Comparison of ENCODE assay signal across 11 mouse cellular contexts in the genomic region with DNA sequence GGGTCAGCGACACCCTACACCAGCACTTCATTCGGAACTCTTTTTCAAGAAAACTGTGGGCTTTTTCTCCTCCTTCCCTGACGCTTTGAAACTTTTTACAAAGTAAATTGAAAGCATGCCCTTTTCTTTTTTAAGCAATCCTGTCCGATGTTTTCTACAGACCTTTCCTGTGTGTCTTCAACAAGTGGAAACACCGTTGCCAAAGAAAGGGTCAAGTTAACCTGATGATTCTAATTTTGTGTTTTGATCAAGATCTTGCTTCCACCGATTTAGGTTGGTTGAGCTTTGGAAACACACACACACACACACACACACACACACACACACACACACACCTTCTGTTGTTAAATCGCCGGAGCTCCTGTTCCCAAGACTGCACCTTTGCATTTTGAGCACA. TPM values are rescaled to one million over a fixed set of nuclear protein-coding genes. Genes with fewer than 3 reads are reported as not detected.
DNase-seq lines count a peak whose midpoint lies in the region; ATAC-seq and TF ChIP-seq lines count a peak whose summit lies in the region.
"Had no signal": no experiment of that assay in that cellular context is flagged by ENCODE, and none has a peak within 500 bp of the region (broad histone marks: within the 10 kb centered on the region; RNA-seq: fewer than 3 reads in every experiment).

No protein-coding gene starts in this region.

- peak overlapping the region; percentile 61; the same call in 1 of the 2 replicates for H3K9ac ChIP-seq in forebrain, embryonic 12.5 days
- H3K9ac ChIP-seq in intestine, postnatal 0 days (ENCODE audit: low read depth, low read length), result no peak overlapping the region
- peak overlapping the region; percentile 64 for H3K9ac ChIP-seq in neural tube, embryonic 13.5 days

- peaks cover 43% of the 10 kb centered on the region for H3K4me1 ChIP-seq in forebrain, embryonic 12.5 days
- no peaks in the 10 kb centered on the region for H3K4me1 ChIP-seq in intestine, postnatal 0 days (replicated peaks; ENCODE audit: control insufficient read depth, insufficient read depth, low read length)
- peaks cover 48% of the 10 kb centered on the region for H3K4me1 ChIP-seq in neural tube, embryonic 13.5 days (replicated peaks)

- ATAC-seq in forebrain, embryonic 12.5 days (ENCODE audit: low FRiP score), result no peak
- ATAC-seq in intestine, postnatal 0 days, result no peak
- no peak for ATAC-seq in neural tube, embryonic 13.5 days (ENCODE audit: low read depth)
- ATAC-seq: Patski had no signal

- TF ChIP-seq CTCF in layer of hippocampus, adult 2 months (conservative IDR thresholded peaks at IDR 0.05), result no peak
- TF ChIP-seq CTCF in intestine, postnatal 0 days (IDR thresholded peaks at IDR 0.05; ENCODE audit: low read depth), result no peak

- DNase-seq in layer of hippocampus, adult 2 months (ENCODE audit: low spot score in 2 of 2), result no peak
- DNase-seq in layer of hippocampus, adult 9-10 months (ENCODE audit: low spot score), result no peak
- DNase-seq in spleen, postnatal 36 days (ENCODE audit: low spot score in 2 of 2), result no peak
- DNase-seq in lung, postnatal 10 days, result no peak
- no peak for DNase-seq in frontal cortex, adult 2 months (ENCODE audit: extremely low spot score in 1 of 2, low spot score in 1 of 2)

- no peaks in the 10 kb centered on the region for H3K36me3 ChIP-seq in forebrain, embryonic 12.5 days (replicated peaks)
- H3K36me3 ChIP-seq in intestine, postnatal 0 days (ENCODE audit: control insufficient read depth, insufficient read depth), result no peaks in the 10 kb centered on the region
- H3K36me3 ChIP-seq in neural tube, embryonic 13.5 days, result no peaks in the 10 kb centered on the region

- H3K9me3 ChIP-seq in forebrain, embryonic 12.5 days, result no peaks in the 10 kb centered on the region
- H3K9me3 ChIP-seq in intestine, postnatal 0 days (ENCODE audit: control insufficient read depth), result no peaks in the 10 kb centered on the region
- no peaks in the 10 kb centered on the region for H3K9me3 ChIP-seq in neural tube, embryonic 13.5 days

- peak overlapping the region; percentile 74; the same call in 1 of the 2 replicates for H3K27ac ChIP-seq in layer of hippocampus, adult 2 months
- no peak overlapping the region for H3K27ac ChIP-seq in forebrain, embryonic 12.5 days
- no peak overlapping the region for H3K27ac ChIP-seq in intestine, postnatal 0 days (ENCODE audit: low read depth, low read length)
- no peak overlapping the region for H3K27ac ChIP-seq in neural tube, embryonic 13.5 days (replicated peaks)

- H3K4me2 ChIP-seq in forebrain, embryonic 12.5 days, result peak overlapping the region; percentile 97
- H3K4me2 ChIP-seq in intestine, postnatal 0 days (replicated peaks; ENCODE audit: low read depth), result peak overlapping the region; percentile 85
- H3K4me2 ChIP-seq in neural tube, embryonic 13.5 days, result peak overlapping the region; percentile 87

- WGBS in forebrain, embryonic 12.5 days, result 6% methylated on average over 8 of the region's 8 CpGs
- WGBS in intestine, postnatal 0 days, result 28% methylated on average over 8 of the region's 8 CpGs
- WGBS in neural tube, embryonic 13.5 days, result 14% methylated on average over 8 of the region's 8 CpGs

- peak overlapping the region; percentile 61 for H3K4me3 ChIP-seq in layer of hippocampus, adult 2 months
- peak overlapping the region; percentile 65 for H3K4me3 ChIP-seq in forebrain, embryonic 12.5 days (replicated peaks)
- H3K4me3 ChIP-seq in intestine, postnatal 0 days (ENCODE audit: low read depth, low read length), result peak overlapping the region; percentile 51
- H3K4me3 ChIP-seq in neural tube, embryonic 13.5 days, result peak overlapping the region; percentile 52

- H3K27me3 ChIP-seq in forebrain, embryonic 12.5 days, result peaks cover 78% of the 10 kb centered on the region
- H3K27me3 ChIP-seq in intestine, postnatal 0 days (replicated peaks; ENCODE audit: control insufficient read depth, insufficient read depth, low read length), result peaks cover 37% of the 10 kb centered on the region
- H3K27me3 ChIP-seq in neural tube, embryonic 13.5 days, result peaks cover 92% of the 10 kb centered on the region

RNA-seq across cellular contexts. Expression of gene Gdf10, which starts 0.6 kb away (rescaled TPM):
- total RNA-seq in layer of hippocampus, adult 2 months (2021), result 1 to 10 TPM; 5.4 to 5.5 TPM
- 1.7 and 2.5 TPM in 2 replicates for polyA plus RNA-seq in forebrain, embryonic 12.5 days (2016; fragmentation: Nextera tagmentation; extraction: Ambion mirVana)
- polyA plus RNA-seq in intestine, postnatal 0 days (2015; fragmentation: Nextera tagmentation; extraction: Ambion mirVana), result 4.4 TPM in 2 replicates
- polyA plus RNA-seq in neural tube, embryonic 13.5 days (2015; fragmentation: Nextera tagmentation; extraction: Ambion mirVana), result 9.2 and 9.8 TPM in 2 replicates
- 3.6 and 3.9 TPM in 2 replicates for polyA plus RNA-seq in frontal cortex, adult 2 months (2012; rRNA removed)
- polyA plus RNA-seq: Patski had no signal

RNA-seq across cellular contexts. Expression of gene Gdf2, which starts 18.1 kb away (rescaled TPM):
- total RNA-seq in layer of hippocampus, adult 2 months (2021), result not detected
- not detected in 2 replicates for polyA plus RNA-seq in forebrain, embryonic 12.5 days (2016; fragmentation: Nextera tagmentation; extraction: Ambion mirVana)
- not detected in 2 replicates for polyA plus RNA-seq in intestine, postnatal 0 days (2015; fragmentation: Nextera tagmentation; extraction: Ambion mirVana)
- polyA plus RNA-seq in neural tube, embryonic 13.5 days (2015; fragmentation: Nextera tagmentation; extraction: Ambion mirVana), result not detected in 2 replicates
- polyA plus RNA-seq in frontal cortex, adult 2 months (2012; rRNA removed), result 0.04 TPM in 1 of 2 replicates, not detected in the other
- total RNA-seq: gastrocnemius, adult 8-10 months; left cerebral cortex, postnatal 4 days had no signal
- polyA plus RNA-seq: Patski had no signal

RNA-seq across cellular contexts. Expression of gene Rbp3, which starts 31.0 kb away (rescaled TPM):
- total RNA-seq in layer of hippocampus, adult 2 months (2021), result not detected
- polyA plus RNA-seq in forebrain, embryonic 12.5 days (2016; fragmentation: Nextera tagmentation; extraction: Ambion mirVana), result not detected in 2 replicates
- polyA plus RNA-seq in intestine, postnatal 0 days (2015; fragmentation: Nextera tagmentation; extraction: Ambion mirVana), result not detected in 2 replicates
- polyA plus RNA-seq in neural tube, embryonic 13.5 days (2015; fragmentation: Nextera tagmentation; extraction: Ambion mirVana), result not detected in 2 replicates
- not detected in 2 replicates for polyA plus RNA-seq in frontal cortex, adult 2 months (2012; rRNA removed)
- total RNA-seq: gastrocnemius, adult 8-10 months had no signal
- polyA plus RNA-seq: Patski had no signal

RNA-seq across cellular contexts. Expression of gene Zfp488, which starts 55.8 kb away (rescaled TPM):
- total RNA-seq in layer of hippocampus, adult 2 months (2021), result 1 to 10 TPM; 4.3 to 5.0 TPM
- polyA plus RNA-seq in forebrain, embryonic 12.5 days (2016; fragmentation: Nextera tagmentation; extraction: Ambion mirVana), result 0.09 and 0.10 TPM in 2 replicates
- 0.07 and 0.09 TPM in 2 replicates for polyA plus RNA-seq in intestine, postnatal 0 days (2015; fragmentation: Nextera tagmentation; extraction: Ambion mirVana)
- polyA plus RNA-seq in neural tube, embryonic 13.5 days (2015; fragmentation: Nextera tagmentation; extraction: Ambion mirVana), result 0.18 and 0.33 TPM in 2 replicates
- 2.5 and 2.6 TPM in 2 replicates for polyA plus RNA-seq in frontal cortex, adult 2 months (2012; rRNA removed)
